In genomic region chr15:98895635-98896589, GRCm38 (mm10) we compare ENCODE assay signal across 7 mouse cellular contexts. TPM values are rescaled to one million over a fixed set of nuclear protein-coding genes. Genes with fewer than 3 reads are reported as not detected.
DNase-seq lines count a peak whose midpoint lies in the region; ATAC-seq and TF ChIP-seq lines count a peak whose summit lies in the region.

No protein-coding gene starts in this region.

- H3K9me3 ChIP-seq in ES-E14 (ENCODE audit: control insufficient read depth, insufficient read depth, low read depth, low read length), result no peaks in the 10 kb centered on the region
- no peaks in the 10 kb centered on the region for H3K9me3 ChIP-seq in forebrain, postnatal 0 days (ENCODE audit: low read length)
- H3K9me3 ChIP-seq in kidney, postnatal 0 days (replicated peaks; ENCODE audit: low read length), result no peaks in the 10 kb centered on the region

- no peak overlapping the region for H3K27ac ChIP-seq in ES-E14 (ENCODE audit: insufficient read depth, low read depth, low read length, poor library complexity, severe bottlenecking)
- H3K27ac ChIP-seq in forebrain, postnatal 0 days (ENCODE audit: low read depth, low read length), result 0 out of 2 replicates have a peak overlapping the region, but pooled peaks have one; percentile 4
- peak overlapping the region; percentile 42; the same call in 1 of the 2 replicates for H3K27ac ChIP-seq in kidney, postnatal 0 days

- peaks cover 5 to 10% of the 10 kb centered on the region in 2 experiments; a peak in 3 of 4 replicates for H3K4me1 ChIP-seq in ES-E14 (ENCODE audit: control insufficient read depth in 2 of 2, insufficient read depth in 2 of 2, low read length in 2 of 2, poor library complexity in 1 of 2)
- H3K4me1 ChIP-seq in forebrain, postnatal 0 days (ENCODE audit: insufficient read depth), result 0 out of 2 replicates have a peak, but pooled peaks cover 3% of the 10 kb centered on the region
- peaks cover 33% of the 10 kb centered on the region for H3K4me1 ChIP-seq in kidney, postnatal 0 days (replicated peaks; ENCODE audit: insufficient read depth, low read length)

- H3K9ac ChIP-seq in ES-E14 (ENCODE audit: insufficient read depth, low read depth, low read length, poor library complexity, severe bottlenecking), result peak overlapping the region; percentile 27; the same call in 1 of the 2 replicates
- peak overlapping the region; percentile 40 for H3K9ac ChIP-seq in forebrain, postnatal 0 days
- peak overlapping the region; percentile 35; the same call in 1 of the 2 replicates for H3K9ac ChIP-seq in kidney, postnatal 0 days (ENCODE audit: low read depth, low read length)

- H3K4me2 ChIP-seq in forebrain, postnatal 0 days (ENCODE audit: low read depth), result peak overlapping the region; percentile 94
- peak overlapping the region; percentile 57 for H3K4me2 ChIP-seq in kidney, postnatal 0 days (ENCODE audit: low read length)

- peaks cover 69% of the 10 kb centered on the region for H3K27me3 ChIP-seq in forebrain, postnatal 0 days (ENCODE audit: insufficient read depth, low read length)
- peaks cover 42% of the 10 kb centered on the region for H3K27me3 ChIP-seq in kidney, postnatal 0 days (ENCODE audit: insufficient read depth, low read length)

- in situ Hi-C loops in ES-E14 (cut with MboI; ENCODE audit: low sequenced_read_pairs in 2 of 2, unreplicated experiment in 2 of 2), result no loop called here

- no peak for TF ChIP-seq CTCF in forebrain, postnatal 0 days (IDR thresholded peaks at IDR 0.05; ENCODE audit: low read depth)
- TF ChIP-seq CTCF in kidney, postnatal 0 days (IDR thresholded peaks at IDR 0.05; ENCODE audit: low read depth), result 0 out of 2 replicates have a peak, but pooled peaks have one; percentile 2

- no peaks in the 10 kb centered on the region for H3K36me3 ChIP-seq in ES-E14 (ENCODE audit: control insufficient read depth, insufficient read depth, low read length, poor library complexity, severe bottlenecking)
- no peaks in the 10 kb centered on the region for H3K36me3 ChIP-seq in forebrain, postnatal 0 days (ENCODE audit: insufficient read depth)
- no peaks in the 10 kb centered on the region for H3K36me3 ChIP-seq in kidney, postnatal 0 days (ENCODE audit: insufficient read depth, low read length)

- 0 out of 2 replicates have a peak, but pooled peaks have one; percentile 10 for ATAC-seq in forebrain, postnatal 0 days
- ATAC-seq in kidney, postnatal 0 days (replicated peaks; ENCODE audit: low FRiP score, low read depth), result no peak

- WGBS in forebrain, postnatal 0 days, result 4% methylated on average over 41 of the region's 41 CpGs
- whole genome bisulfite sequencing in kidney, postnatal 0 days, result 4% methylated on average over 41 of the region's 41 CpGs

- H3K4me3 ChIP-seq in ES-E14 (ENCODE audit: insufficient read depth in 1 of 2, low read depth in 1 of 2, low read length in 2 of 2, poor library complexity in 1 of 2, severe bottlenecking in 1 of 2), result peak overlapping the region; percentile 20 to 38
- H3K4me3 ChIP-seq in forebrain, postnatal 0 days (ENCODE audit: low read depth, low read length), result peak overlapping the region; percentile 50
- peak overlapping the region; percentile 29 for H3K4me3 ChIP-seq in kidney, postnatal 0 days (replicated peaks; ENCODE audit: low read depth, low read length)

- no peak for DNase-seq in ES-E14 (ENCODE audit: low read depth, low spot score)
- DNase-seq in adrenal gland, adult 18-20 months (ENCODE audit: low spot score in 2 of 2), result peak; percentile 55 to 60
- DNase-seq in forebrain, postnatal 0 days, result no peak
- peak; percentile 40 for DNase-seq in kidney, postnatal 0 days (ENCODE audit: low spot score)
- DNase-seq in lung, postnatal 4 days, result peak; percentile 70 to 79
- DNase-seq in layer of hippocampus, adult 11-12 months (ENCODE audit: low spot score), result no peak
- no peak for DNase-seq in layer of hippocampus, adult 8-10 months (ENCODE audit: low spot score in 2 of 2)

TF ChIP-seq in ES-E14, 5 proteins besides CTCF, POLR2A, EP300 and RAD21:
- no peak for TF ChIP-seq ZC3H11A (IDR thresholded peaks at IDR 0.05; ENCODE audit: borderline replicate concordance, low read depth, low read length)
- no peak for TF ChIP-seq HCFC1 (IDR thresholded peaks at IDR 0.05; ENCODE audit: borderline replicate concordance, insufficient read depth, low read length)
- TF ChIP-seq CHD2 (IDR thresholded peaks at IDR 0.05; ENCODE audit: low read depth, low read length), result peak; percentile 79
- TF ChIP-seq ZNF384 (IDR thresholded peaks at IDR 0.05; ENCODE audit: low read depth, low read length), result no peak
- no peak for TF ChIP-seq MAFK (IDR thresholded peaks at IDR 0.05; ENCODE audit: insufficient read depth, low read depth, low read length)

RNA-seq across cellular contexts. Expression of gene Rhebl1, which starts 1.6 kb away (rescaled TPM):
- 43.6 and 48.2 TPM in 2 replicates for total RNA-seq in ES-E14 (2012; rRNA removed)
- total RNA-seq in adrenal gland, adult 18-20 months (2021), result 1 to 10 TPM; 1.2 to 2.5 TPM
- 16.5 and 20.7 TPM in 2 replicates for total RNA-seq in forebrain, postnatal 0 days (2014; rRNA removed)
- 34.1 and 37.5 TPM in 2 replicates for polyA plus RNA-seq in forebrain, postnatal 0 days (2015; fragmentation: Nextera tagmentation; extraction: Ambion mirVana)
- 15.4 and 15.7 TPM in 2 replicates for polyA plus RNA-seq in kidney, postnatal 0 days (2015; fragmentation: Nextera tagmentation; extraction: Ambion mirVana)
- total RNA-seq in layer of hippocampus, adult 8-10 months (2022), result 10 to 100 TPM in 1 of 4 experiments, 1 to 10 TPM in 3; 4.9 to 10.4 (median 7.9) TPM

RNA-seq across cellular contexts. Expression of gene Dhh, which starts 2.4 kb away (rescaled TPM):
- total RNA-seq in ES-E14 (2012; rRNA removed), result 1.0 and 1.2 TPM in 2 replicates
- total RNA-seq in adrenal gland, adult 18-20 months (2021), result 1 to 10 TPM in 1 of 2 experiments, under 1 TPM in 1; 0.86 to 2.1 TPM
- total RNA-seq in forebrain, postnatal 0 days (2014; rRNA removed), result 0.15 and 0.76 TPM in 2 replicates
- 0.25 and 0.58 TPM in 2 replicates for polyA plus RNA-seq in forebrain, postnatal 0 days (2015; fragmentation: Nextera tagmentation; extraction: Ambion mirVana)
- polyA plus RNA-seq in kidney, postnatal 0 days (2015; fragmentation: Nextera tagmentation; extraction: Ambion mirVana), result 2.6 and 2.9 TPM in 2 replicates
- under 1 TPM in 3 of 4 experiments, not detected in 1; 0.18 to 0.34 (median 0.23) TPM for total RNA-seq in layer of hippocampus, adult 8-10 months (2022)

RNA-seq across cellular contexts. Expression of gene Lmbr1l, which starts 22.1 kb away (rescaled TPM):
- 55.1 and 73.3 TPM in 2 replicates for total RNA-seq in ES-E14 (2012; rRNA removed)
- 10 to 100 TPM; 12.1 to 14.0 TPM for total RNA-seq in adrenal gland, adult 18-20 months (2021)
- total RNA-seq in forebrain, postnatal 0 days (2014; rRNA removed), result 44.1 and 59.3 TPM in 2 replicates
- 20.1 and 22.4 TPM in 2 replicates for polyA plus RNA-seq in forebrain, postnatal 0 days (2015; fragmentation: Nextera tagmentation; extraction: Ambion mirVana)
- 11.6 and 13.0 TPM in 2 replicates for polyA plus RNA-seq in kidney, postnatal 0 days (2015; fragmentation: Nextera tagmentation; extraction: Ambion mirVana)
- total RNA-seq in layer of hippocampus, adult 8-10 months (2022), result 10 to 100 TPM; 17.9 to 21.8 (median 19.6) TPM

RNA-seq across cellular contexts. Expression of gene Kmt2d, which starts 24.9 kb away (rescaled TPM):
- total RNA-seq in ES-E14 (2012; rRNA removed), result 30.7 and 35.9 TPM in 2 replicates
- total RNA-seq in adrenal gland, adult 18-20 months (2021), result 10 to 100 TPM; 54.6 to 59.5 TPM
- 22.7 and 25.8 TPM in 2 replicates for total RNA-seq in forebrain, postnatal 0 days (2014; rRNA removed)
- 2.9 and 6.2 TPM in 2 replicates for polyA plus RNA-seq in forebrain, postnatal 0 days (2015; fragmentation: Nextera tagmentation; extraction: Ambion mirVana)
- polyA plus RNA-seq in kidney, postnatal 0 days (2015; fragmentation: Nextera tagmentation; extraction: Ambion mirVana), result 6.4 and 8.3 TPM in 2 replicates
- total RNA-seq in layer of hippocampus, adult 8-10 months (2022), result 10 to 100 TPM; 77.8 to 96.0 (median 89.6) TPM

RNA-seq across cellular contexts. Expression of gene Tuba1b, which starts 38.5 kb away (rescaled TPM):
- 1,092 and 1,539 TPM in 2 replicates for total RNA-seq in ES-E14 (2012; rRNA removed)
- total RNA-seq in adrenal gland, adult 18-20 months (2021), result 100 to 1,000 TPM; 193 to 255 TPM
- 1,927 and 1,958 TPM in 2 replicates for total RNA-seq in forebrain, postnatal 0 days (2014; rRNA removed)
- 1,265 and 1,341 TPM in 2 replicates for polyA plus RNA-seq in forebrain, postnatal 0 days (2015; fragmentation: Nextera tagmentation; extraction: Ambion mirVana)
- 903 and 1,010 TPM in 2 replicates for polyA plus RNA-seq in kidney, postnatal 0 days (2015; fragmentation: Nextera tagmentation; extraction: Ambion mirVana)
- total RNA-seq in layer of hippocampus, adult 8-10 months (2022), result 100 to 1,000 TPM; 488 to 526 (median 515) TPM

Comparison
In these comparisons a context has a peak if more than half of its experiments do, and no peak if none do; other contexts are left out.
1. DNase-seq: peak in adrenal gland, adult 18-20 months (2 of 2), kidney, postnatal 0 days (single experiment) and lung, postnatal 4 days (2 of 2); none in ES-E14 (single experiment), forebrain, postnatal 0 days (single experiment), layer of hippocampus, adult 11-12 months (single experiment) and layer of hippocampus, adult 8-10 months (0 of 2).
2. Peak in every context shown above with its lines, with median percentiles within 50 percentile points of each other: H3K4me3 ChIP-seq and H3K9ac ChIP-seq.